Mouse (Mus musculus) mature B cell (primary cell): Measurements from ENCODE around the gene Dennd2a.
"Not testable (repeated sequence)": the region's sequence is repeated elsewhere in the genome, so short reads cannot be mapped to it uniquely, and the experiment has no call there.

Experiments
- in situ Hi-C: fragments of 300-500 bp; cut with MboI; formaldehyde crosslinking; loops from 2 replicates; pipeline ENCODE4 v1.14.3; 2019

Dennd2a gene

GRCm38 (mm10) chr6:39453564-39453963 is 104.1 kb downstream of the Dennd2a start:
- in situ Hi-C loops, result loop anchor here (25.0 kb wide), 1 partner anchor 334 kb away; no protein-coding TSS in a partner anchor

DNA sequence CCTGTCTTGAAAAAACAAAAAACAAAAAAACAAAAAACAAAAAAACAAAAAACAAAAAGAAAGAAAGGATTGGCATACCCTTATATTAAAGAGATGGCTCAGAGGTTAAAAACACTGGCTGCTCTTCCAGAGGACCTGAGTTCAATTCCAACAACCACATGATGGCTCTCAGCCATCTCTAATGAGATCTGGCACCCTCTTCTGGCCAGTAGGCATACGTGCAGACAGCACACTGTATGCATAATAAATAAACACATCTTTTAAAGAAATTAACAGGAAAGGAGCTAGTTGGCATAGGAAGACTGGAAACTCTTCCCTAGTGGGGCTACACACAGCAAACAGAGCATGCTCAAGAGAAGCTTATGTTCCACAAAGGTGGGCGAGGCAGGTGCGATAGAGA is 106.6 kb downstream of the Dennd2a start:
- in situ Hi-C loops, result loop anchor here (25.0 kb wide), 1 partner anchor 336 kb away; no protein-coding TSS in a partner anchor

GRCm38 (mm10) chr6:39450580-39450979 is 107.1 kb downstream of the Dennd2a start:
- in situ Hi-C loops, result loop anchor here (25.0 kb wide), 1 partner anchor 337 kb away; no protein-coding TSS in a partner anchor

- in situ Hi-C loops, result no loop called here
Observed at GRCm38 (mm10) chr6:39447429-39448185, 110.1 kb downstream of the Dennd2a start.

GRCm38 (mm10) chr6:39445801-39446572 is 111.7 kb downstream of the Dennd2a start:
- in situ Hi-C loops, result no loop called here

DNA sequence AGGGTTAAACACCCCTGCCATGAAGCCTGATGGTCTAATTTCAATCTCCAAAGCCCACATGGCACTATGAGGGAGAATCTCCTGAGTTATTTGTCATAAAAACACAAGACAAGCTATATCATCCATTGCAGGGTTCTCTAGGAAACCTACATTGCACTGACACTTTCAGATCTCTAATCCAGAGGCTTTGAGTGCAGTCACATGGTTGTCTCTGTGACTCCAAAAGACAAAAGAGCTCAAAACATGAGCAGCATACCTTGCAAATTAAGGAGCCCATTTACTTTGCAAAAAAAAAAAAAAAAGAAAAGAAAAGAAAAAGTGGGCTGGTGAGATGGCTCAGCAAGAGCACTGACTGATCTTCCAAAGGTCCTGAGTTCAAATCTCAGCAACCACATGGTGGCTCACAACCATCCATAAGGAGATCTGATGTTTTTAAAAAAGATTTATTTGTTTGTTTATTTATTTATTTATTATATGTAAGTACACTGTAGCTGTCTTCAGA is 114.8 kb downstream of the Dennd2a start:
- in situ Hi-C loops, result no loop called here

DNA sequence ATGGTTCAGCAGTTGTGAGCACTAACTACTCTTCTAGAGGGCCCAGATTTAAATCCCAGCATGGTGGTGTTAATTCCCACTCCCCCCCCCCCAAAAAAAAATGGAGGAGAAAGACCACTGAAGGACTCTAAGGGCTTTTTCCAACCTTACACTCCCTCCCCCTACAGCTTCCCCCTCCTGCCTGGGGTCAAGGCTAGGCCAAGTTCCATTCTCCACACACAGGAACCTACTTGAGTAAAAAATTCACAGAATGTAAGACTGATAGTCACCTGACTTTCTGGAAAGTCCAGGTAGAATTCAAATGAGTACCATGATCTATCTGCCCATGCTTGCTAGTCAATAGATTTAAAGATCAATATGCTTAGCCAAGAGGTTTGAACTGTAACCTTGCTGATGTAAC is 117.5 kb downstream of the Dennd2a start:
- in situ Hi-C loops, result no loop called here

- in situ Hi-C loops, result not testable (repeated sequence)
Observed at GRCm38 (mm10) chr6:39437519-39437918, 120.1 kb downstream of the Dennd2a start.

- in situ Hi-C loops, result no loop called here
Observed at GRCm38 (mm10) chr6:39435875-39436274, 121.8 kb downstream of the Dennd2a start.

- in situ Hi-C loops, result no loop called here
Observed at GRCm38 (mm10) chr6:39434886-39435492, 122.7 kb downstream of the Dennd2a start.

DNA sequence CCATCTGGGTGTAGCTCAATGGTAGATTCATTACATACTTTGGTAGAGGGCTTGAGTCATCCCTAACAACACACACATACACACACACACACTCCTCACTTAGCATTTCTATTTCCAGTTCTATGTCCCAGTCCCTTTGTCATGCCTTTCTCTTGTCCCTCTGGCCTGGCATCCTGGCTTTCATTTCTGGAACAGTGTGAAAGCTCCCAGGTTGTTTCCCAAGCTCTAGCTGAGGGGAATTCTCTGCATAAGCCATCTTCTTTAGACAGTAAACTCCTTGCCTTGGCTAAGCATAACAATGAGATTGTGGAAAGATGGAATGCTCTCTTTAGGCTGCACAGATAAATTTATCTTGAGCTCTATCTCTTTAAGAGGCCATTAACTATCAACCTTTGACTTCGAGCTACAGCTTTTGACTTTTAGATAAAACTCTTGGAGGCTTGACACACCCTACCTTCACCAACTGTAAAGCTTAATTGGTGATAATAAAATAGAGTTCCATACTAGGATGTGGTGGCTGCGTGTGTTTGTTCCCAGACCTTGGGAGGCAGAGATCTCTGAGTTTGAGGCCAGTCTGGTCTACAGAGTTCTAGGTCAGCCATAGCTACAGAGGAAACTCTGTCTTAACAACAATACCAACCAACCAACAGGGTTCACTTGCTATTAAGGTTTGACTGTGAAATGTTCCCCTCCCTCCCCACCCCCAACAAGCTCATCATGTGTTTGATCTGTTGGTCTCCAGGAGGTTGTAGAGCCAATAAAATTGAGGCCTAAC is 123.4 kb downstream of the Dennd2a start:
- in situ Hi-C loops, result no loop called here

DNA sequence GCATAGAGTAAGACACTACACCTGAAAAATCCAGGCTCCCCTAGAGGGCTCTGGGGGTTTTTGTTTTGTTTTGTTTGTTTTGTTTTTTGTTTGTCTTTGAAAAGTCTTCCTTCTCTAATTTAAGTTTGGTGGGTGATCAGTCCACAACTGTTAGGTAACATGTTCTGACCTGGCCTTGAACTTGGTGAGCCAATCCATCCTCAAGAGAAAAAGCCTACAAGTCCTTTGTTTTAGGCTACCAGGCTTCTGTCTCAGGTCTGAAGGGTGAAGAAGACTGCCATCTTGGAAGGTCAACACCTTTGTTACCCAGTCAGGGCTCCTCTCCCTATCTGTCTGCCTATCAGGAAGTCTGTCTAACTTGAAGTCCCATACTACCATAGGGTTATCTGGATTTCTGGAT is 124.0 kb downstream of the Dennd2a start:
- in situ Hi-C loops, result no loop called here

GRCm38 (mm10) chr6:39433174-39433573 is 124.5 kb downstream of the Dennd2a start:
- in situ Hi-C loops, result no loop called here

DNA sequence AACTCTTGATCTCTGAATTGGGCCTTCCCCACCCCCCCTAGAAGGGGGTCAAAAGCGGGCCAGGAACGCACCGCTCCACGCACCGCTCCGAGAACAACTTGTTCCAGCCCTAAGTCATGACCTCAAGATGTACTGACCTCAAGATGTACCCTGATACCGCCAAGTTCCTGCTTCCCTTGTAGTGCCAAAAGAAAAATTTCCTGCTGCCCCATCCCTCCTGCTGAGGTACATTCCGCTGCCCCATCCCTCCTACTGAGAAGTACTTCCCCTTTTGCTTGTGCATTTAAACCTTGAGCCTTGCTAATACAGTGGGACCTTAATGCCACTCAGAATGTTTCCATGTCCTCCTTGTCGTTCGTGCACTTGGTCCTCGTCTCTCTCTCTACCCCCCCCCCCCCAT is 126.9 kb downstream of the Dennd2a start:
- in situ Hi-C loops, result no loop called here

GRCm38 (mm10) chr6:39429007-39429788 is 128.5 kb downstream of the Dennd2a start:
- in situ Hi-C loops, result no loop called here

DNA sequence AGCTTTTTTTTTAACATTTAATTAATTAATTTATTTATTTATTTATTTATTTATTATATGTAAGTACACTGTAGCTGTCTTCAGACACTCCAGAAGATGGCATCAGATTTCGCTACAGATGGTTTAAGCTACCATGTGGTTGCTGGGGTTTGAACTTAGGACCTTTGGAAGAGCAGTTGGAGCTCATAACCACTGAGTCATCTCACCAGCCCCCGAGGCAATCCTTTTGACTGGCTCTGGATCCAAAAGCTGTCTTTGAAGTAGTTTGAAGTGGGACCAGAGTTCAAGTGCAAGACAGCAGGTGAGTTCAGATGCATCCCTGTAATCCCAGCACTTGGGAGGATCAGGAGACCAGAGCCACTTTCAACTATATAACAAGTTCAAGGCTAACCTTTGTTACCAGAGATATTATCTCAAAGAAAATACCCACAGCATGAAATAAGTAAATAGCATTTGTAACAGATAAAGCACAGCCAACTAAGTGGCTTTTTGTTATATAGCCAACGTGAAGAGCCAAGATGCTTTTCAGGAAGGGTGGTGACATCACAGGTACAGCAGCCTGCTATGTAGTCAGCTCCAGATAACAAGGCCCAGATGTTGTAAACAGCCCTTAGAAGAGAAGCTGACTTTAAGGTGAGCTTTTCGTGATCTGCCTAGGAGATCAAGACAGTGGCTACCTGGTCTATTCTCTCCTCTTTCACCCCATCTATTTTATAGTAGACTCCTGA is 130.2 kb downstream of the Dennd2a start:
- in situ Hi-C loops, result no loop called here

DNA sequence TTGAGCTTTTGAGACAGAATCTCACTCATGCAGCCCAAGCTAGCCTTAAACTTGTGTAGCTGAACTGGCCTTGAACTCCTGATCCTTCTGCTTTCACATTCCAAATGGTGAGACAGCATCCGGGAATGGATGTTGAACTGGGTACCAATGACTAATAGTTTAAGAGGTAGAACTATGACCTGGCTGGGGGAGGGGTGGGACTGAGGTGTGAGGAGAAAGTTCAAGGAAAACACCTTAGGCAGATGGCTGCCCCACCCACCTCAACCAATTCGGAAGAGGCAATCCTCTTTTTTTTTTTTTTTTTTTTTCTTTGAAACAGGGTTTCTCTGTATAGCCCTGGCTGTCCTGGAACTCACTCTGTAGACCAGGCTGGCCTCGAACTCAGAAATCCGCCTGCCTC is 130.9 kb downstream of the Dennd2a start:
- in situ Hi-C loops, result no loop called here

GRCm38 (mm10) chr6:39425181-39425580 is 132.5 kb downstream of the Dennd2a start:
- in situ Hi-C loops, result no loop called here

- in situ Hi-C loops, result no loop called here
Observed at GRCm38 (mm10) chr6:39423686-39424085, 134.0 kb downstream of the Dennd2a start.

DNA sequence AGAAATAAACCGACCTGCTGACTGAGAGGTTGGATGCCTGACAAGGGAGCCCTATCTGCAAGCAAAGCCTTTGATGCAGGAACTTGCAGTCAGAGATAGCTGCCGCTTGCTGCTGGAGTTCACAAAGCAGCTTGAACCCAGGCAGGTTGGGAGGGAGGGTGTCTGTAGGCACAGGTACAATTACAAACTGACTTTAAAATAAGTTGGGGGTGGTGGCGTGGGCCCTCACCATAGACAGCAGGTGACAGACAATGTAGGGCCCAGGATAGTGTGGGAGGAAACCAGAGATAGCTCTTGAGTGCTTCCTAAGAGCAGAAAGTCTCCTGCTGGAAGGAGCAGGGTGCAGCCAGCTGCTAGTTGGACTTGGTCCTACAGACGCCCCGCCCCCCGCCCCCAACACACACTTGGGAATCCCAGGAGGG is 134.5 kb downstream of the Dennd2a start:
- in situ Hi-C loops, result no loop called here
